Mouse (Mus musculus) heart, embryonic 13.5 days (tissue): ENCODE measurements around the gene Zfp809. TPM values are rescaled to one million over a fixed set of nuclear protein-coding genes. Genes with fewer than 3 reads are reported as not detected.

Experiments
- ATAC-seq: fragments of 200-750 bp; cut with Nextera tagmentation; 2 replicates; pipeline ENCODE4 v1.8.0; 2017; ENCODE audit warnings: moderate TSS enrichment; ENCODE audit not compliant: insufficient number of reproducible peaks, low FRiP score, low TSS enrichment; ENCODE audit errors: extremely low read depth
- H3K27ac ChIP-seq: fragments of 300-500 bp; sonication (generic); replicated peaks from 2 replicates; pipeline ENCODE4 v1.5.1; 2015; ENCODE audit warnings: moderate library complexity, mild to moderate bottlenecking, inconsistent platforms
- H3K27me3 ChIP-seq: fragments of 300-500 bp; sonication (generic); replicated peaks from 2 replicates; pipeline ENCODE4 v1.6.1; 2015; ENCODE audit warnings: mild to moderate bottlenecking, inconsistent platforms
- H3K36me3 ChIP-seq: fragments of 300-500 bp; sonication (generic); 2 replicates; pipeline ENCODE4 v1.6.1; 2015; ENCODE audit warnings: mild to moderate bottlenecking, inconsistent platforms
- H3K4me1 ChIP-seq: fragments of 300-500 bp; sonication (generic); 2 replicates; pipeline ENCODE4 v1.6.1; 2015; ENCODE audit warnings: inconsistent platforms
- H3K4me2 ChIP-seq: fragments of 300-500 bp; sonication (generic); 2 replicates; pipeline ENCODE4 v1.6.1; 2015; ENCODE audit warnings: inconsistent platforms, mild to moderate bottlenecking, moderate library complexity
- H3K4me3 ChIP-seq: fragments of 300-500 bp; sonication (generic); 2 replicates; pipeline ENCODE4 v1.5.1; 2015; ENCODE audit warnings: moderate library complexity, mild to moderate bottlenecking, inconsistent platforms
- H3K9ac ChIP-seq: fragments of 300-500 bp; sonication (generic); 2 replicates; pipeline ENCODE4 v1.6.1; 2015; ENCODE audit warnings: inconsistent platforms, mild to moderate bottlenecking, moderate library complexity
- H3K9me3 ChIP-seq: fragments of 300-500 bp; sonication (generic); 2 replicates; pipeline ENCODE4 v1.6.1; 2016; ENCODE audit warnings: inconsistent platforms
- WGBS: fragments of 180-500 bp; shearing (Covaris S2); methylation state at CpG from one replicate; pipeline ENCODE4 v1.1.7; 2015; ENCODE audit warnings: mixed read lengths; 5-methylcytosine and 5-hydroxymethylcytosine counted together
- polyA plus RNA-seq: library from polyadenylated mRNA; unstranded; fragments of >200 nt; fragmentation: Nextera tagmentation; extraction: Ambion mirVana; gene quantifications from 2 replicates; pipeline ENCODE4 v1.2.1, GENCODE M21; 2015

The Zfp809 gene
- polyA plus RNA-seq, 1 experiment from 2014 or later: 16.0 TPM

GRCm38 (mm10) chr9:22262611-22263010, 37.1 kb downstream of the Zfp809 start:
- Histone ChIP-seq H3K27ac (no peak overlapping the region), H3K27me3 (no peaks in the 10 kb centered on the region), H3K9me3 (peaks cover 10% of the 10 kb centered on the region), H3K4me3 (no peak overlapping the region), H3K9ac (no peak overlapping the region), H3K4me2 (no peak overlapping the region), H3K4me1 (peaks cover 14% of the 10 kb centered on the region), H3K36me3 (peaks cover 6% of the 10 kb centered on the region; the same call in 1 of the 2 replicates)
- ATAC-seq: no peak
- 74% methylated on average over 10 of the region's 10 CpGs for WGBS

GRCm38 (mm10) chr9:22268886-22269285, 43.4 kb downstream of the Zfp809 start:
- H3K27ac ChIP-seq: no peak overlapping the region

GRCm38 (mm10) chr9:22278733-22279132, 53.2 kb downstream of the Zfp809 start:
- no peaks in the 10 kb centered on the region for H3K4me1 ChIP-seq
- no peak overlapping the region for H3K4me3 ChIP-seq
- peaks cover 85% of the 10 kb centered on the region for H3K9me3 ChIP-seq
- no peaks in the 10 kb centered on the region for H3K27me3 ChIP-seq
- WGBS: 90% methylated on average over 4 of the region's 4 CpGs
- ATAC-seq: no peak
- no peak overlapping the region for H3K4me2 ChIP-seq
- no peak overlapping the region for H3K9ac ChIP-seq
- H3K36me3 ChIP-seq: peaks cover 92% of the 10 kb centered on the region
- H3K27ac ChIP-seq: no peak overlapping the region

More at GRCm38 (mm10) chr9:22268886-22269285, 43.4 kb downstream of the Zfp809 start:
- no peaks in the 10 kb centered on the region for H3K27me3 ChIP-seq
- no peak overlapping the region for H3K4me2 ChIP-seq
- H3K9me3 ChIP-seq: peaks cover 27% of the 10 kb centered on the region
- H3K36me3 ChIP-seq: peaks cover 10% of the 10 kb centered on the region
- WGBS: 92% methylated on average over 1 of the region's 1 CpGs
- no peak overlapping the region for H3K4me3 ChIP-seq
- H3K4me1 ChIP-seq: no peaks in the 10 kb centered on the region
- no peak overlapping the region for H3K9ac ChIP-seq
- ATAC-seq: no peak

Other genes starting within 250 kb of the Zfp809 start
- gene Rgl3, start 236.3 kb upstream of the Zfp809 start, polyA plus RNA-seq: 0.68 and 0.71 TPM in 2 replicates
- gene Ccdc151, start 223.1 kb upstream of the Zfp809 start, polyA plus RNA-seq: 0.22 and 0.36 TPM in 2 replicates
- 76.9 and 80.6 TPM in 2 replicates for gene Prkcsh, start 222.9 kb upstream of the Zfp809 start, polyA plus RNA-seq
- gene Elavl3, start 173.7 kb upstream of the Zfp809 start, polyA plus RNA-seq: 0.28 and 0.41 TPM in 2 replicates
- not detected in 2 replicates for gene Gm49318, start 154.5 kb upstream of the Zfp809 start, polyA plus RNA-seq
- gene Zfp653, start 154.3 kb upstream of the Zfp809 start, polyA plus RNA-seq: 9.5 TPM in 2 replicates
- 49.5 and 53.7 TPM in 2 replicates for gene Ecsit, start 140.3 kb upstream of the Zfp809 start, polyA plus RNA-seq
- gene Cnn1, start 126.5 kb upstream of the Zfp809 start, polyA plus RNA-seq: 250 and 292 TPM in 2 replicates
- gene Elof1, start 108.5 kb upstream of the Zfp809 start, polyA plus RNA-seq: 106 and 125 TPM in 2 replicates
- 9.0 and 10.9 TPM in 2 replicates for gene Acp5, start 90.0 kb upstream of the Zfp809 start, polyA plus RNA-seq
- 46.0 and 52.0 TPM in 2 replicates for gene Pigyl, start 68.9 kb upstream of the Zfp809 start, polyA plus RNA-seq
- gene Zfp872, start 37.6 kb upstream of the Zfp809 start, polyA plus RNA-seq: 0.08 and 0.24 TPM in 2 replicates
- 3.7 and 4.2 TPM in 2 replicates for gene Zfp599, start 34.2 kb downstream of the Zfp809 start, polyA plus RNA-seq
- 12.6 and 15.2 TPM in 2 replicates for gene Zfp810, start 81.9 kb downstream of the Zfp809 start, polyA plus RNA-seq
- gene Anln, start 163.5 kb downstream of the Zfp809 start, polyA plus RNA-seq: 42.7 and 47.9 TPM in 2 replicates
- 1.7 and 2.4 TPM in 2 replicates for gene 9530077C05Rik, start 185.8 kb downstream of the Zfp809 start, polyA plus RNA-seq
- gene Gm17545, start 228.6 kb downstream of the Zfp809 start, polyA plus RNA-seq: not detected in 2 replicates
- 37.6 and 46.3 TPM in 2 replicates for gene Rp9, start 244.0 kb downstream of the Zfp809 start, polyA plus RNA-seq